Mouse (Mus musculus) adrenal gland, adult (tissue): ENCODE measurements around the gene Camk1d.
A peak's percentile ranks its signal among the peaks of the same experiment; 100 is the strongest.
"Not testable (repeated sequence)": the region's sequence is repeated elsewhere in the genome, so short reads cannot be mapped to it uniquely, and the experiment has no call there.

ENCODE experiments used
- DNase-seq, 2 experiments: peaks; one replicate each; pipeline ENCODE4 v3.0.0; 2022 to 2023; ENCODE audit warnings: low spot score in 1 of 2; ENCODE audit not compliant: inconsistent age in 2 of 2

Gene Camk1d

DNA sequence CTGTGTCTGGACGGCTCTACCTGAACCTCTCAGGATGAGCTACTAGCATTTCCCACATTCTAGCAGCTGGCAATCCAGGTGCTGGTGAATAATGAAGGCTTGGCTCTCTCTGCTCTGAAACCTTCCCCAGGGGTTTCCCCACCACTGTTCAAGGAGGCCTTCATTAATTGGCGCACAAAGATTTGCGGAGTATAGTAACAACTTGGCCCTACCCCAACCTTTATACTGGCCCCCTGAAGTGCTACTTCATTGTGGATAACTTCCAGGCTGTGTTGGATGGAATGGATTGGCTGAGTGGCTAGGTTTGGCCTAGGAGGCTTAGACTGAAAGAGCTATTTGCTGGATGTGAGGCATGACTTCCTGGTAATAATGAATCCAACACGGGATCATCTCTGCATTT is 431.7 kb downstream of the Camk1d start:
- DNase-seq: no peak

DNA sequence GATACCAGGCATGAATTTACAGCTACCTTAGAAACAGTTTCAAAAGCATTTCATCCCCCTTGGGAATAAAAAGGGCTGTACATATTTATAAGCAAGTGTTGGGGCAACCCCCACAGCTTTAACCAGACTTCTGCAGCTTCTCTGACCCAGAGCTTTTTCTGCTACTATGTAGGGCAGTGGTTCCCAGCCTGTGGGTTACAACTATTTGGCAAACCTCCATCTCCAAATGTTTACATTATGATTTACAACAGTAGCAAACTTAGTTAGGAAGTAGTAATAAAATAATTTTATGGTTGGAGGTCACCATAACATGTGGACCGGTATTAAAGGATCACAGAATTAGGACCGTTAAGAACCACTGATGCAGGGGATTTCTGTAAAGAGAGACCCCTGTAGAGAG is 446.3 kb downstream of the Camk1d start:
- no peak for DNase-seq

DNA sequence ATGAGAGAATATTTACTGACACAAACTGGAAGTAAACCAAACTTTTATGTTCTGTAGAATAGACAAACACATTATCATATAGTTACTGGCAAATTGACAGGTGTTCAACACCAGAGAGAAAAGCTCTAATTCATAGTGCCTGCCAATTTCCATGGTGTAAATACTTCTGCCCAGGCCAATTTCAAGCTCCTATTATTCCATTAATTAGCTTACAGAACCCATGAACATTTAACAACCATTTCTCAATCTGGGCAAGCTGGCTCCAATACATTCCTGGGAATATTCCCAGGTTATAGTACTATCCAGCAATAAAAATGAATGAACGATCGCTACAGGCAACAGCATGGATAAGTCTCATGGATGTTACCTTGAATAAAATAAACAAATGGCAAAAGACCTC is 452.0 kb downstream of the Camk1d start:
- no peak for DNase-seq

GRCm38 (mm10) chr2:5258250-5258649 is 456.1 kb downstream of the Camk1d start:
- DNase-seq: no peak

- peak; percentile 10 to 45 for DNase-seq
Measured at GRCm38 (mm10) chr2:5249969-5250368, 464.3 kb downstream of the Camk1d start.

- not testable (repeated sequence) for DNase-seq
Measured at GRCm38 (mm10) chr2:5249199-5249598, 465.1 kb downstream of the Camk1d start.
